Mouse (Mus musculus) midbrain, embryonic 16.5 days (tissue): ENCODE measurements around the gene Fam120a. TPM values are rescaled to one million over a fixed set of nuclear protein-coding genes. Genes with fewer than 3 reads are reported as not detected.
A peak's percentile ranks its signal among the peaks of the same experiment; 100 is the strongest.

Source experiments
- ATAC-seq: fragments of 200-750 bp; cut with Nextera tagmentation; 2 replicates; pipeline ENCODE4 v1.8.0; 2017; ENCODE audit warnings: moderate TSS enrichment
- H3K27ac ChIP-seq: fragments of 300-500 bp; sonication (generic); 2 replicates; pipeline ENCODE4 v1.5.1; 2014; ENCODE audit warnings: mild to moderate bottlenecking, low read length, mixed read lengths
- H3K27me3 ChIP-seq: fragments of 300-500 bp; sonication (generic); 2 replicates; pipeline ENCODE4 v1.6.1; 2014; ENCODE audit warnings: low read depth, low read length, mixed read lengths; ENCODE audit not compliant: control insufficient read depth, insufficient read depth
- H3K36me3 ChIP-seq: fragments of 300-500 bp; sonication (generic); 2 replicates; pipeline ENCODE4 v1.6.1; 2014; ENCODE audit warnings: mild to moderate bottlenecking, low read length, moderate library complexity, mixed read lengths; ENCODE audit not compliant: control insufficient read depth, insufficient read depth
- H3K4me1 ChIP-seq: fragments of 300-500 bp; sonication (generic); 2 replicates; pipeline ENCODE4 v1.6.1; 2014; ENCODE audit warnings: mild to moderate bottlenecking, low read length, mixed read lengths; ENCODE audit not compliant: control insufficient read depth, insufficient read depth
- H3K4me2 ChIP-seq: fragments of 300-500 bp; sonication (generic); 2 replicates; pipeline ENCODE4 v1.6.1; 2014; ENCODE audit warnings: mild to moderate bottlenecking, low read length, mixed read lengths
- H3K4me3 ChIP-seq: fragments of 300-500 bp; sonication (generic); 2 replicates; pipeline ENCODE4 v1.5.1; 2014; ENCODE audit warnings: low read depth, mild to moderate bottlenecking, low read length, moderate library complexity, mixed read lengths
- H3K9ac ChIP-seq: fragments of 300-500 bp; sonication (generic); 2 replicates; pipeline ENCODE4 v1.6.1; 2014; ENCODE audit warnings: low read depth, low read length, mixed read lengths
- H3K9me3 ChIP-seq: fragments of 300-500 bp; sonication (generic); replicated peaks from 2 replicates; pipeline ENCODE4 v1.6.1; 2014; ENCODE audit warnings: mild to moderate bottlenecking, low read length, mixed read lengths; ENCODE audit not compliant: control insufficient read depth, poor library complexity, severe bottlenecking
- WGBS: fragments of 180-500 bp; shearing (Covaris S2); extraction: QIAGEN DNeasy Blood & Tissue Kit; methylation state at CpG from one replicate; pipeline ENCODE4 v1.1.7; 2014; 5-methylcytosine and 5-hydroxymethylcytosine counted together
- polyA plus RNA-seq: library from polyadenylated mRNA; unstranded; fragments of >200 nt; fragmentation: Nextera tagmentation; extraction: Ambion mirVana; gene quantifications from 2 replicates; pipeline ENCODE4 v1.2.1, GENCODE M21; 2015

Fam120a gene
- polyA plus RNA-seq, 1 experiment from 2014 or later, result 9.6 TPM

DNA sequence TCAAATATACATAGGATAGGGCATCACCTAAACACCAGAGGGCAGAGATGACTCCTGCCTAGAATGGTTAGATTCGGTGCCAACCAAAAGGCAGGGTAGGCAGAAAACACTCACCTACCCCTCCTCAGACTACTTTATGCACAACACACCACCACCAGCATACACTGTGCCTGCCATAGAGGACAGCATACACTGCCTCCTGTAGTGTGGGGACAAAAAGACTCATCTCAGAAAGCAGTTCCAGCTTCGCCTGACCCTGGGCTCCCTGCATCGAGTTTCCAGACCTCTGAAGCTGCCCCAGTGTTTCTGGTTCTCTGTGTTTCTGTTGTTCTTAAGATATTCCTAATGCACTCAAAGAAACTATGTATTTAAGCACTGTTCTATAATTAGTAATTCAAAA, 54.7 kb downstream of the Fam120a start:
- H3K4me2 ChIP-seq, result no peak overlapping the region
- no peaks in the 10 kb centered on the region for H3K27me3 ChIP-seq
- H3K4me3 ChIP-seq, result no peak overlapping the region
- WGBS, result 88% methylated on average over 3 of the region's 3 CpGs
- peaks cover 16% of the 10 kb centered on the region for H3K36me3 ChIP-seq
- H3K9ac ChIP-seq, result no peak overlapping the region
- no peak for ATAC-seq
- H3K27ac ChIP-seq, result no peak overlapping the region
- H3K9me3 ChIP-seq, result no peaks in the 10 kb centered on the region
- no peaks in the 10 kb centered on the region for H3K4me1 ChIP-seq

DNA sequence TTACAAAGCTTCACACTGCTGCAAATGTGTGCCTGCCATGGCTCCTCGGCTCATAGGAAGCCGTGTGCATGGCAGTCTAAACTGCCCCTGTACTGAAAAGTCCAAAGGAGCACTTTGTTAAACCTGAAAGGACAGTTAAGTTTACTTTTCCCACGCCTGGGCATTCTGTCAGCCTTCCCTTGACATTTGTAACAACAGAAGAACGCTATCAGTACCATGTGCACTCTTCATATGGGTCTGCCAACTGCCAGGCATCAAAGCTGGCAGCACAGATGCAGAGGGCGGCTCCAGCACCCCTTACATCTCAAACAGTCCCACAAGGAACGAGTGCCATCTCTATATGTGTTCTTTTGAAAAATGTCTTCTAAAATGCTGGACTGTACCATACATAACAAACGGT, 56.4 kb downstream of the Fam120a start:
- no peak for ATAC-seq
- no peak overlapping the region for H3K9ac ChIP-seq
- peaks cover 13% of the 10 kb centered on the region for H3K36me3 ChIP-seq
- no peaks in the 10 kb centered on the region for H3K4me1 ChIP-seq
- no peak overlapping the region for H3K4me2 ChIP-seq
- 87% methylated on average over 7 of the region's 7 CpGs for WGBS
- H3K27me3 ChIP-seq, result no peaks in the 10 kb centered on the region
- no peak overlapping the region for H3K4me3 ChIP-seq
- no peaks in the 10 kb centered on the region for H3K9me3 ChIP-seq
- no peak overlapping the region for H3K27ac ChIP-seq

DNA sequence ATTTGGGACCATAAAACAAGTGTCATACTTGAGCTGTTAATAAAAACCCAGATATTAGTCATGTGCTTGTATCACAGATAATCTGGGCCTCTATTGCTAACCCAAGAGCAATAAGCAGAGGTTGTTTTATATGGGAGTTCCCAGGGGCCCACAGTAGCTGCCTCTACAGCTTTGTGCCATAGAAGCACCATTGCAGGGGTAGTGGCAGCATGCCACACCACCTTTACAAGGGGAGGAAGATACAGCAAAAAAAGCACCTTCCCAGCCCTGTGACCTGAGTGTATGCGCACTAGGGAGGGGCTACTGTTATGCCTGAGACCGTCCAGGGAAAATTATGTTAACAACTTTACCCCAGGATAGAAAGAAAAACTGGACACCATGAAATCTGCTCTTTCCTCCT, 62.4 kb downstream of the Fam120a start:
- H3K4me1 ChIP-seq, result no peaks in the 10 kb centered on the region
- no peak for ATAC-seq
- H3K27me3 ChIP-seq, result no peaks in the 10 kb centered on the region
- H3K4me3 ChIP-seq, result no peak overlapping the region
- H3K4me2 ChIP-seq, result no peak overlapping the region
- 93% methylated on average over 2 of the region's 2 CpGs for WGBS
- no peak overlapping the region for H3K27ac ChIP-seq
- peaks cover 14% of the 10 kb centered on the region; the same call in 1 of the 2 replicates for H3K36me3 ChIP-seq
- no peaks in the 10 kb centered on the region for H3K9me3 ChIP-seq
- H3K9ac ChIP-seq, result no peak overlapping the region

DNA sequence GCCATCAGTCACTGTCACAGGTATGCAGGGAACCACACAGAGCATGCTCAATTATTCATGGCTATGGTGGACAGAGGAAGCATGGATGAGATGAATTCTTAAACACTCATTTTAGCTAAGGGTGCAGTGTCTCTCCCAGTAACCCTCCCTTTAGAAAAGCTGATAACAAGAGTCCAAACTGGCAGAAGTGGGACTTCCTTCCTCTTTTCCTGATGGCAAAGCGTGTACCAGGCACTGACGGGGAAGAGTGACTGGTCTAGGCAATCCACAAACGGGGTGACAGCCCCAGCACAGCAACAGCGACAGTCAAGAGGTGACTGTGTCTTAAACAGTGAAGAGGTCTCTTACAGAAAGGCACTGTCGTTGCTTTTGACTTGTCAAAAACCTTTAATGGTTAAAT, 72.4 kb downstream of the Fam120a start:
- no peaks in the 10 kb centered on the region for H3K9me3 ChIP-seq
- no peak overlapping the region for H3K4me3 ChIP-seq
- H3K9ac ChIP-seq, result no peak overlapping the region
- 89% methylated on average over 5 of the region's 5 CpGs for WGBS
- H3K27me3 ChIP-seq, result no peaks in the 10 kb centered on the region
- H3K36me3 ChIP-seq, result peaks cover 25% of the 10 kb centered on the region
- no peak for ATAC-seq
- no peak overlapping the region for H3K4me2 ChIP-seq
- H3K27ac ChIP-seq, result no peak overlapping the region
- no peaks in the 10 kb centered on the region for H3K4me1 ChIP-seq

DNA sequence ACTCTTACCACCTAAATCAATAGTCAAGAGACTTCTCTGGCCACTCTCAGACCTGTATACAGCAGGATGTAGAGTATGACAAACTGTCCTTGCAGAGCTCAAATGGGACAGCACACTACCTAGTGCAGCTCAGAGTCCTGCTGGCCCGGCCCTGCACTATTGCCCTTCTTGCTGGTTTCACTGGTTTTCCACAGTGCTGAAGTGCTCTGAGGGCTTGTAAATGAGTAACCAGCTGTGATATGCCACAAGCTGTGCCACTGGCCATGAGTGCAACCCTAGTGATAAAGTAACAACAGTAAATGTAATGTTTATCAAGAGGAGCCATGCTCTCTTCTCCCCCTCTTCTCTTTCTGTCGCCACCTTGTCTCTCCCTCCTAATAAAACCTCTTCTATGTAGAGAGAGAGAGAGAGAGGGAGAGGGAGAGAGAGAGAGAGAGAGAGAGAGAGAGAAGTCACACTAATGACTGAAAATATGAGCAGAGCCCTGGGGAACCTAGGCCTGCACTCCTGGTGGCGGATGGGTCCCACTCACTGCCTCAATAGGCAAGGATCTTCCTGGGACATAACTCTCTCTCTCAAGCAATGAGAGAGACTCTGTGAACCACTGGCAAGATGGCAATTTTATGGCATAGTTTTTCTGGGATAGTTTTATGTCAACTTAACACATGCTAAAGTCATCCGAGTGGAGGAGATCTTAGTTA, 77.4 kb downstream of the Fam120a start:
- no peak overlapping the region for H3K4me3 ChIP-seq
- WGBS, result 97% methylated on average over 4 of the region's 4 CpGs
- no peaks in the 10 kb centered on the region for H3K9me3 ChIP-seq
- no peak overlapping the region for H3K27ac ChIP-seq
- no peaks in the 10 kb centered on the region for H3K4me1 ChIP-seq
- H3K4me2 ChIP-seq, result no peak overlapping the region
- no peaks in the 10 kb centered on the region for H3K27me3 ChIP-seq
- no peak overlapping the region for H3K9ac ChIP-seq
- ATAC-seq, result no peak
- peaks cover 45% of the 10 kb centered on the region for H3K36me3 ChIP-seq

DNA sequence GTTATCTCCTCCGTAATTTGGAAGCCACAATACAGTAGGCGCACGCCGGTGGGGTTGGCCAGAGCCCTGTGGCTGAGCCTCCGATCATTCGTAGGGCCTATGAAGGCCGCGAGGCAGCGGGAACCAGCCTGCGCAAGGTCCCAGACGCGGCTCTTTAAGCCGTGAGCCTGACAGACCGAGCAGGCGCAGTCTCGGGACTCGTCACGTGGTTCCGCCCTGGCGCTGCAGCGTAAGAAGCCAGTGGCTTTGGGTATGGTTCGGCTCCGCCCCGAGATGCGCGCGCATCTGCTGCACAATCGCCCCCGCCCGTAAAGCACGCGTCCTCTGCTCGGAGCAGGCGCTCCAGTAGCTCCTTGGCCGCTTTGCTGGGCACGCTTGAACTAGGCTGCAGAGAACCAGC, 89.3 kb downstream of the Fam120a start:
- Histone ChIP-seq H3K4me2 (peak overlapping the region; percentile 66), H3K27me3 (no peaks in the 10 kb centered on the region), H3K9me3 (no peaks in the 10 kb centered on the region), H3K27ac (peak overlapping the region; percentile 83), H3K36me3 (peaks cover 9% of the 10 kb centered on the region), H3K4me3 (peak overlapping the region; percentile 43), H3K9ac (peak overlapping the region; percentile 69), H3K4me1 (peaks cover 5% of the 10 kb centered on the region)
- WGBS, result under 1% methylated on average over 36 of the region's 36 CpGs
- peak; percentile 99 for ATAC-seq

DNA sequence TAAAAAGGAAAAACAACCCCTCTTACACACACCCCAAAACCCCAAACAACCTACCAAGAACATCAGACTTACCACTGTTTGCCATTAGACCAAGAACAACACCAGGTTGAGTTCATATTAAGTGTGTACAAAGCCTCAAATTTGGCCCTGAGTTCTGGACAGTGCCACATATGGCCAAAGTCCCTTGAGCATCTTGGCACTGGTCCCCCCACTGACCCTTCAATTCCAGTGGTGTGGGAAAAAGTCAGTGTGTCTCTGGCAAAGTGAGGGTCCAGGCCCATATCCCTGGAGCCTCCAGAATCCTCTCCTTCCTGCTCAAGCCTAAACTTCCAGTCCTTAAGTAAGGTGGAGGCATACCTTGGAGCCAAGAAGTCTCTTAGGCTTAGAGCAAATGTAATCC, 90.0 kb downstream of the Fam120a start:
- peaks cover 5% of the 10 kb centered on the region for H3K4me1 ChIP-seq
- H3K4me3 ChIP-seq, result peak overlapping the region; percentile 43
- peak overlapping the region; percentile 83; the same call in 1 of the 2 replicates for H3K27ac ChIP-seq
- peaks cover 8% of the 10 kb centered on the region for H3K36me3 ChIP-seq
- H3K9ac ChIP-seq, result peak overlapping the region; percentile 69
- H3K4me2 ChIP-seq, result peak overlapping the region; percentile 66
- H3K27me3 ChIP-seq, result no peaks in the 10 kb centered on the region
- ATAC-seq, result no peak
- no peaks in the 10 kb centered on the region for H3K9me3 ChIP-seq

DNA sequence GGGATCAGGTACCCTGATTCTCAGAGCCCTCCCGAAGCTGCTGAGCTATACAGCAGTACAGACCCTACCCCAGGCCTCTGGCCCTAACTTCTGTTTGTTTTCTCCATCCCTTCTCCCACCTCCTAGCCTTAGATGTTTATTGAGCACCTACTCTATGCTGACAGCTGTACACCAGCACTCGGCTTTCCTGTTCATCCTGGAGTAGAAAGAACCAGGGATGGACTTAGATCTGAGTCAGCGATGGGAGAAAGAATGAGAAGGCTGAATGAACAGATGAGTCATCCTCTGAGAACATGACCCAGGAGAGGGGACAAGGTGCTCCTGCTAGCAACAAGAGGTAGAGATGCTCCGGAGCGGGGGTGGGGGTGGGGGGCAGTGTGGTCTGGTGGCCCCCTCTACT, 95.1 kb downstream of the Fam120a start:
- Histone ChIP-seq H3K9ac (no peak overlapping the region), H3K4me3 (no peak overlapping the region), H3K36me3 (no peaks in the 10 kb centered on the region), H3K9me3 (no peaks in the 10 kb centered on the region), H3K4me1 (peaks cover 25% of the 10 kb centered on the region), H3K27me3 (no peaks in the 10 kb centered on the region), H3K27ac (no peak overlapping the region), H3K4me2 (no peak overlapping the region)
- WGBS, result 78% methylated on average over 5 of the region's 5 CpGs
- no peak for ATAC-seq

DNA sequence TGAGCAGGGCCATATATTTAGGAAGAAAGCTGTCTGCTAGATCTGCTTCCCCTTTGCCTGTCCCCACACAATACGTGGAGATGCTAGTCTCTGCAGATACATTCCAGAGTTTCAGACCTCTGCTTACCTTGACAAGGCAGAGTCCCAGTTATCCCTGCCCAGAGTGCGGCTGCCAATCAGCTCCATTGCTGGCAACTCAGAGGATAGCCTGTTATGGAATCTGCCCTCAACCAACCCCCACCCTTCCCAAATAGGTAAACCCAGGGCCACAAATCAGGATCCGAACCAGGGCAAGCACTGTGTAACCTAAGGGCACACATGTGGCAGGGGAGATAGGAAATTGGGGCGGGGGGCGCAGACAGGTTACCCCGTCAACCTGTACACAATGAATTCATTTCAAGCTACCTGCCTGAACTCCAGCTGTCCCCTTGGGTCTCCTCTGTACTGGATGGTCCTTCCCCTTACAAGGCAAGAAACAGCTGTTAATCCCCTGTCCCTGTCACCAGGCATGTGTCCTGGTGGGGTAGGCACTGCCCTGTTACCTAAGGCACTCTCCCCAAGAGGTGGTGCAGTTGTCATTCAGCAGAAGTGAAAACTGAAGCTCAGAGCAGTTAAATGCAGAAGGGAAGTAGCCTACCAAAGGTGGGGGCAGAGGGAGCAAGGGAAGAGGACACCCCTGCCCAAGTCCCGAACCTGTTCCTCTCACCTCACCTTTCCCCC, 95.8 kb downstream of the Fam120a start:
- Histone ChIP-seq H3K4me1 (peaks cover 27% of the 10 kb centered on the region), H3K4me2 (peak overlapping the region; percentile 95), H3K27ac (no peak overlapping the region), H3K27me3 (no peaks in the 10 kb centered on the region), H3K9ac (peak overlapping the region; percentile 96), H3K9me3 (no peaks in the 10 kb centered on the region), H3K4me3 (peak overlapping the region; percentile 94), H3K36me3 (no peaks in the 10 kb centered on the region)
- 72% methylated on average over 7 of the region's 7 CpGs for WGBS
- no peak; the same call in 1 of the 2 replicates for ATAC-seq
